Mouse (Mus musculus) spleen, postnatal 0 days (tissue): Measurements from ENCODE around the gene Zfp663. TPM values are rescaled to one million over a fixed set of nuclear protein-coding genes. Genes with fewer than 3 reads are reported as not detected.

Source experiments
- polyA plus RNA-seq: library from polyadenylated mRNA; unstranded; fragments of >200 nt; fragmentation: Nextera tagmentation; extraction: Ambion mirVana; gene quantifications from 2 replicates; pipeline ENCODE4 v1.2.1, GENCODE M21; 2015

Gene Zfp663
- polyA plus RNA-seq = 0.08 and 0.17 TPM in 2 replicates

GRCm38 (mm10) chr2:165368496-165368895, at the start of gene Zfp663:
TSS of gene Zfp663 (minus strand) at chr2:165368729.

GRCm38 (mm10) chr2:165387844-165388495, 19.4 kb upstream of the Zfp663 start, which contains the start of gene Zfp334:
TSS of gene Zfp334 (minus strand) at chr2:165388259.

GRCm38 (mm10) chr2:165326304-165327190, 42.0 kb downstream of the Zfp663 start, which contains the start of gene Elmo2:
TSS of gene Elmo2 (minus strand) at chr2:165326479.

Other genes with a start within 250 kb of the Zfp663 start
- gene Cdh22, start 133.9 kb downstream of the Zfp663 start, polyA plus RNA-seq = 0.07 and 0.08 TPM in 2 replicates
- gene Slc35c2, start 80.9 kb downstream of the Zfp663 start, polyA plus RNA-seq = 32.1 and 40.9 TPM in 2 replicates
- 17.8 and 23.9 TPM in 2 replicates for gene Elmo2, start 42.2 kb downstream of the Zfp663 start, polyA plus RNA-seq
- 0.51 and 0.82 TPM in 2 replicates for gene Zfp334, start 19.5 kb upstream of the Zfp663 start, polyA plus RNA-seq
- gene Ocstamp, start 31.7 kb upstream of the Zfp663 start, polyA plus RNA-seq = 0.29 and 0.36 TPM in 2 replicates
- gene Slc13a3, start 104.5 kb upstream of the Zfp663 start, polyA plus RNA-seq = 0.24 and 0.45 TPM in 2 replicates
- gene Trp53rka, start 124.6 kb upstream of the Zfp663 start, polyA plus RNA-seq = 10.9 and 14.4 TPM in 2 replicates
- 1.7 and 1.9 TPM in 2 replicates for gene Slc2a10, start 135.1 kb upstream of the Zfp663 start, polyA plus RNA-seq
- gene Eya2, start 226.3 kb upstream of the Zfp663 start, polyA plus RNA-seq = 0.49 and 0.84 TPM in 2 replicates